Mouse (Mus musculus) embryonic facial prominence, embryonic 11.5 days (tissue): ENCODE data around the gene Fuk. TPM values are rescaled to one million over a fixed set of nuclear protein-coding genes. Genes with fewer than 3 reads are reported as not detected.

Experiments used
- ATAC-seq: fragments of 200-750 bp; cut with Nextera tagmentation; replicated peaks from 2 replicates; pipeline ENCODE4 v1.8.0; 2017; ENCODE audit warnings: low read depth; ENCODE audit not compliant: insufficient number of reproducible peaks, low FRiP score, low TSS enrichment
- DNase-seq: peaks from one replicate; pipeline ENCODE4 v3.0.0-alpha.2; 2015; ENCODE audit warnings: low spot score
- H3K27ac ChIP-seq: fragments of 300-500 bp; sonication (generic); replicated peaks from 2 replicates; pipeline ENCODE4 v1.5.1; 2014; ENCODE audit warnings: mild to moderate bottlenecking, low read depth, low read length, control low read depth
- H3K27me3 ChIP-seq: fragments of 300-500 bp; sonication (generic); 2 replicates; pipeline ENCODE4 v1.6.1; 2014; ENCODE audit warnings: mild to moderate bottlenecking, low read length, moderate library complexity, mixed read lengths; ENCODE audit not compliant: control insufficient read depth, insufficient read depth
- H3K36me3 ChIP-seq: fragments of 300-500 bp; sonication (generic); replicated peaks from 2 replicates; pipeline ENCODE4 v1.6.1; 2014; ENCODE audit warnings: low read depth, mild to moderate bottlenecking, low read length, moderate library complexity, mixed read lengths; ENCODE audit not compliant: control insufficient read depth, insufficient read depth
- H3K4me1 ChIP-seq: fragments of 300-500 bp; sonication (generic); 2 replicates; pipeline ENCODE4 v1.6.1; 2014; ENCODE audit warnings: low read length, mixed read lengths; ENCODE audit not compliant: control insufficient read depth, insufficient read depth
- H3K4me2 ChIP-seq: fragments of 300-500 bp; sonication (generic); 2 replicates; pipeline ENCODE4 v1.6.1; 2014; ENCODE audit warnings: low read depth, mild to moderate bottlenecking, control low read depth, low read length, moderate library complexity
- H3K4me3 ChIP-seq: fragments of 300-500 bp; sonication (generic); 2 replicates; pipeline ENCODE4 v1.5.1; 2014; ENCODE audit warnings: low read depth, low read length, control low read depth
- H3K9ac ChIP-seq: fragments of 300-500 bp; sonication (generic); replicated peaks from 2 replicates; pipeline ENCODE4 v1.6.1; 2014; ENCODE audit warnings: mild to moderate bottlenecking, control low read depth, low read length
- H3K9me3 ChIP-seq: fragments of 300-500 bp; sonication (generic); replicated peaks from 2 replicates; pipeline ENCODE4 v1.6.1; 2016; ENCODE audit warnings: mild to moderate bottlenecking, low read length, inconsistent platforms, mixed read lengths; ENCODE audit not compliant: control insufficient read depth
- WGBS: fragments of 180-500 bp; shearing (Covaris S2); extraction: QIAGEN DNeasy Blood & Tissue Kit; methylation state at CpG from one replicate; pipeline ENCODE4 v1.1.7; 2014; 5-methylcytosine and 5-hydroxymethylcytosine counted together
- polyA plus RNA-seq: library from polyadenylated mRNA; unstranded; fragments of >200 nt; fragmentation: Nextera tagmentation; extraction: Ambion mirVana; gene quantifications from 2 replicates; pipeline ENCODE4 v1.2.1, GENCODE M21; 2014

Gene Fuk
- polyA plus RNA-seq, 1 experiment from 2014 or later = 5.6 TPM

GRCm38 (mm10) chr8:110925691-110926140 lies 23.4 kb upstream of the Fuk start:
- H3K36me3 ChIP-seq = no peaks in the 10 kb centered on the region; the same call in 1 of the 2 replicates
- no peaks in the 10 kb centered on the region for H3K9me3 ChIP-seq
- H3K4me1 ChIP-seq = no peaks in the 10 kb centered on the region
- no peaks in the 10 kb centered on the region for H3K27me3 ChIP-seq
- H3K4me2 ChIP-seq = no peak overlapping the region
- no peak overlapping the region for H3K9ac ChIP-seq
- H3K27ac ChIP-seq = no peak overlapping the region
- 80% methylated on average over 8 of the region's 8 CpGs for WGBS
- no peak for DNase-seq
- H3K4me3 ChIP-seq = no peak overlapping the region
- ATAC-seq = no peak

- ATAC-seq (peak; percentile 19; the same call in 1 of the 2 replicates), DNase-seq (peak; percentile 88)
- H3K9ac ChIP-seq = no peak overlapping the region; the same call in 1 of the 2 replicates
- H3K27ac ChIP-seq = peak overlapping the region; percentile 73; the same call in 1 of the 2 replicates
- peak overlapping the region; percentile 89 for H3K4me2 ChIP-seq
- WGBS = 13% methylated on average over 7 of the region's 7 CpGs
- H3K36me3 ChIP-seq = no peaks in the 10 kb centered on the region
- no peaks in the 10 kb centered on the region for H3K4me1 ChIP-seq
- peak overlapping the region; percentile 80 for H3K4me3 ChIP-seq
- H3K27me3 ChIP-seq = no peaks in the 10 kb centered on the region
- H3K9me3 ChIP-seq = no peaks in the 10 kb centered on the region
These were observed 19.4 kb upstream of the Fuk start for GRCm38 (mm10) chr8:110921492-110922230.

- H3K4me2 ChIP-seq = peak overlapping the region; percentile 89
- H3K27ac ChIP-seq = peak overlapping the region; percentile 73
- H3K27me3 ChIP-seq = no peaks in the 10 kb centered on the region
- H3K36me3 ChIP-seq = no peaks in the 10 kb centered on the region
- 12% methylated on average over 3 of the region's 3 CpGs for WGBS
- ATAC-seq (no peak), DNase-seq (peak; percentile 6)
- peak overlapping the region; percentile 95 for H3K9ac ChIP-seq
- H3K4me3 ChIP-seq = peak overlapping the region; percentile 80
- H3K4me1 ChIP-seq = no peaks in the 10 kb centered on the region
- no peaks in the 10 kb centered on the region for H3K9me3 ChIP-seq
These were observed 18.5 kb upstream of the Fuk start for GRCm38 (mm10) chr8:110920773-110921277.

GRCm38 (mm10) chr8:110920032-110920772 lies 17.9 kb upstream of the Fuk start:
- peak overlapping the region; percentile 89 for H3K4me2 ChIP-seq
- DNase-seq (no peak), ATAC-seq (peak; percentile 50)
- H3K4me3 ChIP-seq = peak overlapping the region; percentile 80
- H3K27ac ChIP-seq = peak overlapping the region; percentile 73; the same call in 1 of the 2 replicates
- no peaks in the 10 kb centered on the region for H3K4me1 ChIP-seq
- peak overlapping the region; percentile 95 for H3K9ac ChIP-seq
- WGBS = 1% methylated on average over 27 of the region's 37 CpGs
- H3K27me3 ChIP-seq = no peaks in the 10 kb centered on the region
- no peaks in the 10 kb centered on the region for H3K36me3 ChIP-seq
- no peaks in the 10 kb centered on the region for H3K9me3 ChIP-seq

- H3K27me3 ChIP-seq = no peaks in the 10 kb centered on the region
- H3K9me3 ChIP-seq = no peaks in the 10 kb centered on the region
- H3K4me1 ChIP-seq = no peaks in the 10 kb centered on the region
- no peaks in the 10 kb centered on the region for H3K36me3 ChIP-seq
- peak within 1 kb of the TSS; percentile 95 for H3K9ac ChIP-seq
- WGBS = under 1% methylated on average over 35 of the region's 36 CpGs
- H3K4me2 ChIP-seq = peak within 1 kb of the TSS; percentile 89
- H3K27ac ChIP-seq = peak within 1 kb of the TSS; percentile 73
- DNase-seq (peak; percentile 98), ATAC-seq (peak; percentile 98)
- H3K4me3 ChIP-seq = peak within 1 kb of the TSS; percentile 80
These were observed 17.2 kb upstream of the Fuk start, which contains the start of gene St3gal2 for GRCm38 (mm10) chr8:110919341-110920031. Gene St3gal2 (plus strand): TSS chr8:110919922.

GRCm38 (mm10) chr8:110918460-110918859 lies 16.2 kb upstream of the Fuk start:
- Histone ChIP-seq H3K27ac (no peak overlapping the region), H3K4me1 (no peaks in the 10 kb centered on the region), H3K9ac (no peak overlapping the region), H3K36me3 (no peaks in the 10 kb centered on the region), H3K9me3 (no peaks in the 10 kb centered on the region), H3K4me3 (no peak overlapping the region), H3K27me3 (no peaks in the 10 kb centered on the region), H3K4me2 (no peak overlapping the region)
- no peak for ATAC-seq
- WGBS = 73% methylated on average over 8 of the region's 8 CpGs
- DNase-seq = no peak

- H3K4me2 ChIP-seq = no peak overlapping the region
- H3K4me1 ChIP-seq = no peaks in the 10 kb centered on the region
- ATAC-seq = no peak
- H3K9ac ChIP-seq = no peak overlapping the region
- H3K9me3 ChIP-seq = no peaks in the 10 kb centered on the region
- DNase-seq = no peak
- WGBS = 85% methylated on average over 11 of the region's 11 CpGs
- no peaks in the 10 kb centered on the region for H3K27me3 ChIP-seq
- H3K36me3 ChIP-seq = no peaks in the 10 kb centered on the region
- no peak overlapping the region for H3K27ac ChIP-seq
- no peak overlapping the region for H3K4me3 ChIP-seq
These were observed 15.7 kb upstream of the Fuk start for GRCm38 (mm10) chr8:110918027-110918426.
